Mouse (Mus musculus) hindbrain, embryonic 15.5 days (tissue): Measurements from ENCODE around the gene Foxp1. TPM values are rescaled to one million over a fixed set of nuclear protein-coding genes. Genes with fewer than 3 reads are reported as not detected.
A peak's percentile ranks its signal among the peaks of the same experiment; 100 is the strongest.

Source experiments
- ATAC-seq: fragments of 200-750 bp; cut with Nextera tagmentation; 2 replicates; pipeline ENCODE4 v1.8.0; 2017; ENCODE audit warnings: low read depth, moderate number of reproducible peaks, moderate TSS enrichment; ENCODE audit not compliant: low FRiP score
- H3K27ac ChIP-seq: fragments of 300-500 bp; sonication (generic); replicated peaks from 2 replicates; pipeline ENCODE4 v1.5.1; 2015; ENCODE audit warnings: mild to moderate bottlenecking, inconsistent platforms
- H3K27me3 ChIP-seq: fragments of 300-500 bp; sonication (generic); 2 replicates; pipeline ENCODE4 v1.6.1; 2015; ENCODE audit warnings: control low read depth, inconsistent platforms
- H3K36me3 ChIP-seq: fragments of 300-500 bp; sonication (generic); 2 replicates; pipeline ENCODE4 v1.6.1; 2015; ENCODE audit warnings: control low read depth, inconsistent platforms
- H3K4me1 ChIP-seq: fragments of 300-500 bp; sonication (generic); replicated peaks from 2 replicates; pipeline ENCODE4 v1.6.1; 2015; ENCODE audit warnings: control low read depth, inconsistent platforms
- H3K4me2 ChIP-seq: fragments of 300-500 bp; sonication (generic); 2 replicates; pipeline ENCODE4 v1.6.1; 2015; ENCODE audit warnings: moderate library complexity, mild to moderate bottlenecking, inconsistent platforms
- H3K4me3 ChIP-seq: fragments of 300-500 bp; sonication (generic); 2 replicates; pipeline ENCODE4 v1.5.1; 2015; ENCODE audit warnings: mild to moderate bottlenecking, inconsistent platforms
- H3K9ac ChIP-seq: fragments of 300-500 bp; sonication (generic); 2 replicates; pipeline ENCODE4 v1.6.1; 2015; ENCODE audit warnings: inconsistent platforms
- H3K9me3 ChIP-seq: fragments of 300-500 bp; sonication (generic); 2 replicates; pipeline ENCODE4 v1.6.1; 2016; ENCODE audit warnings: control low read depth, inconsistent platforms
- WGBS: fragments of 180-500 bp; shearing (Covaris S2); methylation state at CpG from one replicate; pipeline ENCODE4 v1.1.7; 2015; 5-methylcytosine and 5-hydroxymethylcytosine counted together
- polyA plus RNA-seq: library from polyadenylated mRNA; unstranded; fragments of >200 nt; fragmentation: Nextera tagmentation; extraction: Ambion mirVana; gene quantifications from 2 replicates; pipeline ENCODE4 v1.2.1, GENCODE M21; 2015

Foxp1 gene
- polyA plus RNA-seq, 1 experiment from 2014 or later: 74.2 TPM

GRCm38 (mm10) chr6:99343815-99344214, 178.7 kb downstream of the Foxp1 start:
- no peak overlapping the region for H3K9ac ChIP-seq
- H3K4me3 ChIP-seq: no peak overlapping the region
- H3K9me3 ChIP-seq: no peaks in the 10 kb centered on the region
- peaks cover 12% of the 10 kb centered on the region for H3K4me1 ChIP-seq
- H3K4me2 ChIP-seq: no peak overlapping the region
- H3K36me3 ChIP-seq: no peaks in the 10 kb centered on the region
- ATAC-seq: no peak
- no peaks in the 10 kb centered on the region for H3K27me3 ChIP-seq
- 90% methylated on average over 3 of the region's 3 CpGs for WGBS
- H3K27ac ChIP-seq: no peak overlapping the region

GRCm38 (mm10) chr6:99342416-99342815, 180.1 kb downstream of the Foxp1 start:
- ATAC-seq: no peak
- no peaks in the 10 kb centered on the region for H3K36me3 ChIP-seq
- H3K4me3 ChIP-seq: no peak overlapping the region
- H3K27me3 ChIP-seq: peaks cover 2% of the 10 kb centered on the region; the same call in 1 of the 2 replicates
- H3K27ac ChIP-seq: no peak overlapping the region
- H3K9me3 ChIP-seq: no peaks in the 10 kb centered on the region
- 95% methylated on average over 3 of the region's 3 CpGs for WGBS
- no peak overlapping the region for H3K4me2 ChIP-seq
- peaks cover 13% of the 10 kb centered on the region; the same call in 1 of the 2 replicates for H3K4me1 ChIP-seq
- H3K9ac ChIP-seq: no peak overlapping the region

- no peak overlapping the region for H3K4me2 ChIP-seq
- no peak overlapping the region for H3K4me3 ChIP-seq
- 92% methylated on average over 4 of the region's 4 CpGs for WGBS
These were observed 181.6 kb downstream of the Foxp1 start for GRCm38 (mm10) chr6:99340902-99341301.

DNA sequence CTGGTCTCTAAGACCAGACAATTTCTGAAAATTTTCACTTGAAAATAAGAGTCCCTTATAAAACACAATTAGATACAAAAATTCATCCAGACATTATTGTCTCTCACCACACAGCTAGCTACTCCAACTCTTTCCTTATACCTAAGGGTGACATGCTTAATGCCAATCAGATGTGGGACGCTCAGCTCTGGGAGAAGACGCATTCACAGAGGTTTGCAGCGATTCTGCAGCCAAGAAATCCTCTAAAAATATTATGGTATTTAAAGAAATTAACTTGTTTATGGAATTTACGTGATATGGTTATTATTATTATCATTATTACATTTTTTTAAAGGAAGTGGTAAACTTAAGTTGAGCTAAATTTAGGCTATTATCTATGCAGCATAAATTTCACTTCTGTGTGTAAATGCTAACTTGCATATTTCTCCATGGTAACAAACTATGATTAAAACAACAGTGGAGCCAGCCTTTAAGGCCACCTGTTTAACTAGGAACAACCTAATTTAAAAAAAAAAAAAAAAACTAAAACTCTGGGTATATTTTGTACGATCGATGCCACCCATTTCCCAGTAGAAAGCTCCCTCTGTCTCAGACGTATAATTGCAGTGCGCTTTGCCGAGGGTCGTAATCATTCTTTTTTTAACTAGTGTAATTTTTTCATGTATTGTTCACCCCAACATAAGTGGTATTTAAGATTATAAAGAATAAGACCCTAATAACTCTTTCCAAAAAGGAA, 182.4 kb downstream of the Foxp1 start:
- H3K27ac ChIP-seq: no peak overlapping the region
- H3K4me2 ChIP-seq: no peak overlapping the region
- no peak overlapping the region for H3K9ac ChIP-seq
- ATAC-seq: no peak
- no peaks in the 10 kb centered on the region for H3K36me3 ChIP-seq
- H3K4me3 ChIP-seq: no peak overlapping the region
- no peaks in the 10 kb centered on the region for H3K9me3 ChIP-seq
- WGBS: 80% methylated on average over 10 of the region's 10 CpGs
- peaks cover 2% of the 10 kb centered on the region; the same call in 1 of the 2 replicates for H3K27me3 ChIP-seq
- H3K4me1 ChIP-seq: peaks cover 13% of the 10 kb centered on the region; the same call in 1 of the 2 replicates

More at GRCm38 (mm10) chr6:99340902-99341301, 181.6 kb downstream of the Foxp1 start:
- Histone ChIP-seq H3K27ac (no peak overlapping the region), H3K27me3 (peaks cover 2% of the 10 kb centered on the region; the same call in 1 of the 2 replicates), H3K9me3 (no peaks in the 10 kb centered on the region), H3K36me3 (no peaks in the 10 kb centered on the region), H3K9ac (no peak overlapping the region), H3K4me1 (peaks cover 13% of the 10 kb centered on the region; the same call in 1 of the 2 replicates)
- no peak for ATAC-seq

- Histone ChIP-seq H3K9ac (no peak overlapping the region), H3K27ac (no peak overlapping the region), H3K9me3 (no peaks in the 10 kb centered on the region), H3K4me1 (peaks cover 13% of the 10 kb centered on the region; the same call in 1 of the 2 replicates), H3K4me2 (no peak overlapping the region), H3K36me3 (no peaks in the 10 kb centered on the region), H3K4me3 (no peak overlapping the region), H3K27me3 (peaks cover 2% of the 10 kb centered on the region; the same call in 1 of the 2 replicates)
- WGBS: 34% methylated on average over 5 of the region's 5 CpGs
- no peak for ATAC-seq
These were observed 183.2 kb downstream of the Foxp1 start for GRCm38 (mm10) chr6:99339343-99339620.

- Histone ChIP-seq H3K9me3 (no peaks in the 10 kb centered on the region), H3K36me3 (no peaks in the 10 kb centered on the region), H3K4me1 (peaks cover 13% of the 10 kb centered on the region; the same call in 1 of the 2 replicates), H3K27ac (no peak overlapping the region), H3K4me2 (no peak overlapping the region), H3K9ac (no peak overlapping the region), H3K4me3 (no peak overlapping the region), H3K27me3 (peaks cover 2% of the 10 kb centered on the region; the same call in 1 of the 2 replicates)
- WGBS: 47% methylated on average over 9 of the region's 9 CpGs
- no peak for ATAC-seq
These were observed 183.8 kb downstream of the Foxp1 start for GRCm38 (mm10) chr6:99338593-99339342.

- Histone ChIP-seq H3K4me1 (peaks cover 13% of the 10 kb centered on the region; the same call in 1 of the 2 replicates), H3K27ac (no peak overlapping the region), H3K36me3 (no peaks in the 10 kb centered on the region), H3K27me3 (peaks cover 2% of the 10 kb centered on the region; the same call in 1 of the 2 replicates), H3K9me3 (no peaks in the 10 kb centered on the region), H3K4me3 (no peak overlapping the region), H3K4me2 (no peak overlapping the region), H3K9ac (no peak overlapping the region)
- WGBS: 64% methylated on average over 3 of the region's 3 CpGs
- ATAC-seq: no peak
These were observed 184.3 kb downstream of the Foxp1 start for GRCm38 (mm10) chr6:99338174-99338573.

DNA sequence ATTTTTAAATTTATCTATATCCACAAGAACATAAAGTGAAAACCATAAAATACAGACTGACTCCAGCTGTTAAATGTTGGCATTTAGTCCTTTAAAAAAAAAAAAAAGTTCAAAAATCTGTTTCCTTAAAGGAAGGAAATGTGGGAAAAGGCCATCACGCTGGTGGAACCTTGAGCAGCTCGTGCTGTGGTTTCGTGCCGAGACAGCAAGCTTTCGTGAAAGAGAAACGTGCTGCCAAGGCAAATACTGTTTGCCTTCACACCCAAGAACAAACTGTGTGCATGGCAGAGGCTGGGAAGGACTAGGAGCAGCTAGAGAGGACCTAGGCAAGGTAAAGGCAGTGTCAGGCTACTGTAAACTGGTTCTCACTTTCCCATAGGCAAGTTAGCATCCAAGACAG, 184.9 kb downstream of the Foxp1 start:
- H3K27ac ChIP-seq: 0 out of 2 replicates have a peak overlapping the region, but pooled peaks have one; percentile 15
- 77% methylated on average over 6 of the region's 6 CpGs for WGBS
- peaks cover 13% of the 10 kb centered on the region; the same call in 1 of the 2 replicates for H3K4me1 ChIP-seq

DNA sequence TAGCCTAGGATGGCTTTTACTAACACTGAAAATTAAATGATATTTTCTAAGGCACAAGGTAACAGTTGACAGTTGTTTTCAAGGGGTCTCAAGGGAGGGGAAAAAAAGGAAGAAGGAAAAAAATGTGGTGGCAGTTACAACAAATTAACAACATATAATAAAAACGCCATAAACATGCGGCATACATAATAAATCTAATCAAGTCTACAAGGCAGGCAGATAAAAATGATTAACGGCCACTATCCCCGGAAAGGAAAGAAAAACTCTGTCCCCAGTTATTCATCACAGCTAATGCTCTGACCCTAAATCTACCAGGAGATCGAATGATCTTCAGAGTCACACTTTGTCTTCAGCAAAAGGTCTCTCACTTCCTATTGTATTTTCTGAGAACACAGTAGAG, 186.3 kb downstream of the Foxp1 start:
- Histone ChIP-seq H3K4me3 (no peak overlapping the region), H3K9me3 (no peaks in the 10 kb centered on the region), H3K27me3 (peaks cover 2% of the 10 kb centered on the region; the same call in 1 of the 2 replicates), H3K9ac (no peak overlapping the region), H3K36me3 (no peaks in the 10 kb centered on the region), H3K4me2 (no peak overlapping the region), H3K4me1 (peaks cover 13% of the 10 kb centered on the region; the same call in 1 of the 2 replicates), H3K27ac (no peak overlapping the region)
- 42% methylated on average over 5 of the region's 5 CpGs for WGBS
- ATAC-seq: no peak

More for the DNA sequence above, 184.9 kb downstream of the Foxp1 start:
- Histone ChIP-seq H3K4me3 (no peak overlapping the region), H3K9me3 (no peaks in the 10 kb centered on the region), H3K9ac (no peak overlapping the region), H3K27me3 (peaks cover 2% of the 10 kb centered on the region; the same call in 1 of the 2 replicates), H3K4me2 (no peak overlapping the region), H3K36me3 (no peaks in the 10 kb centered on the region)
- ATAC-seq: no peak

- WGBS: 51% methylated on average over 13 of the region's 13 CpGs
- Histone ChIP-seq H3K9ac (no peak overlapping the region), H3K27ac (no peak overlapping the region), H3K9me3 (no peaks in the 10 kb centered on the region), H3K27me3 (peaks cover 2% of the 10 kb centered on the region; the same call in 1 of the 2 replicates), H3K4me1 (peaks cover 13% of the 10 kb centered on the region; the same call in 1 of the 2 replicates), H3K4me2 (no peak overlapping the region), H3K36me3 (no peaks in the 10 kb centered on the region), H3K4me3 (no peak overlapping the region)
- no peak for ATAC-seq
These were observed 187.2 kb downstream of the Foxp1 start for GRCm38 (mm10) chr6:99335174-99335830.

DNA sequence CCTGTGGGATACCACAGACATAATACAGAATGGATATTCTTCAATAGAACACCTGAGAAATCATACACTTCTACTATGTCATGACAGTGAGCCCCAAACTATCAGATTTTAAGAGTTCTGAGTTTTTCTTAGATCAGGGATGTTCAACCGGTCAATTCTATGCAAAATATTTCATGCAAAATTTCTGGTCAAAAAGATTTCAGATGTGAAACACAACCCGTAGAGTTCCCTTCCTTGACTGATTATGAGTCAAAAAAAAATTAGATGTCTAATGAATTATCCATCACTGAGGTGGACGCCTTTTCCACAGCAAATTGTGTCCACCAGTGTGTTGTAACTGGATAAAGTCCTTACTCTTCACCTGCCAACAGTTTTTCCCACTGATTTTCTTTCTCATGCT, 188.3 kb downstream of the Foxp1 start:
- H3K4me3 ChIP-seq: no peak overlapping the region
- H3K36me3 ChIP-seq: no peaks in the 10 kb centered on the region
- H3K27me3 ChIP-seq: peaks cover 2% of the 10 kb centered on the region; the same call in 1 of the 2 replicates
- ATAC-seq: no peak
- H3K4me1 ChIP-seq: peaks cover 10% of the 10 kb centered on the region; the same call in 1 of the 2 replicates
- no peak overlapping the region for H3K4me2 ChIP-seq
- H3K9ac ChIP-seq: no peak overlapping the region
- H3K27ac ChIP-seq: no peak overlapping the region
- 95% methylated on average over 3 of the region's 3 CpGs for WGBS
- no peaks in the 10 kb centered on the region for H3K9me3 ChIP-seq
